ENCODE assay signal across 24 mouse cellular contexts in genomic region chr7:127765756-127766155, GRCm38 (mm10). TPM values are rescaled to one million over a fixed set of nuclear protein-coding genes. Genes with fewer than 3 reads are reported as not detected.
A peak's percentile ranks its signal among the peaks of the same experiment; 100 is the strongest.
DNase-seq lines count a peak whose midpoint lies in the region; ATAC-seq lines count a peak whose summit lies in the region.
"Had no signal": no experiment of that assay in that cellular context is flagged by ENCODE, and none has a peak within 500 bp of the region (broad histone marks: within the 10 kb centered on the region; RNA-seq: fewer than 3 reads in every experiment).

No protein-coding gene starts in this region.

- H3K9ac ChIP-seq in intestine, embryonic 16.5 days (ENCODE audit: low read depth, low read length) = no peak overlapping the region
- H3K9ac ChIP-seq: embryonic facial prominence, embryonic 13.5 days; forebrain, embryonic 12.5 days; hindbrain, embryonic 12.5 days had no signal

- H3K9me3 ChIP-seq in intestine, embryonic 16.5 days (ENCODE audit: control insufficient read depth, low read length) = no peaks in the 10 kb centered on the region
- H3K9me3 ChIP-seq: embryonic facial prominence, embryonic 13.5 days; forebrain, embryonic 12.5 days; heart, embryonic 10.5 days; hindbrain, embryonic 12.5 days had no signal

- H3K27ac ChIP-seq in intestine, embryonic 16.5 days (ENCODE audit: low read length) = no peak overlapping the region
- H3K27ac ChIP-seq: embryonic facial prominence, embryonic 13.5 days; forebrain, embryonic 12.5 days; heart, embryonic 10.5 days; hindbrain, embryonic 12.5 days had no signal

- peaks cover 8% of the 10 kb centered on the region; the same call in 1 of the 2 replicates for H3K36me3 ChIP-seq in intestine, embryonic 16.5 days (ENCODE audit: control insufficient read depth, insufficient read depth, low read length)

- no peak overlapping the region for H3K4me3 ChIP-seq in intestine, embryonic 16.5 days (ENCODE audit: low read length)
- H3K4me3 ChIP-seq: embryonic facial prominence, embryonic 13.5 days; forebrain, embryonic 12.5 days; heart, embryonic 10.5 days; hindbrain, embryonic 12.5 days had no signal

- no peaks in the 10 kb centered on the region for H3K27me3 ChIP-seq in intestine, embryonic 16.5 days (replicated peaks; ENCODE audit: control insufficient read depth, insufficient read depth, low read length)
- H3K27me3 ChIP-seq: embryonic facial prominence, embryonic 13.5 days; forebrain, embryonic 12.5 days; hindbrain, embryonic 12.5 days had no signal

- 79% methylated on average over 2 of the region's 2 CpGs for WGBS in intestine, embryonic 16.5 days

- H3K4me2 ChIP-seq in intestine, embryonic 16.5 days (ENCODE audit: low read depth, low read length) = no peak overlapping the region
- H3K4me2 ChIP-seq: embryonic facial prominence, embryonic 13.5 days; forebrain, embryonic 12.5 days; hindbrain, embryonic 12.5 days had no signal

- H3K4me1 ChIP-seq in intestine, embryonic 16.5 days (ENCODE audit: control insufficient read depth, insufficient read depth, low read length) = peaks cover 13% of the 10 kb centered on the region

- DNase-seq in adrenal gland, postnatal 14 days = peak; percentile 45
- DNase-seq in adrenal gland, postnatal 36 days = no peak
- DNase-seq in kidney, postnatal 10 days = peak; percentile 46
- no peak for DNase-seq in kidney, adult 9 months
- peak; percentile 38 for DNase-seq in adipocyte (ENCODE audit: low spot score)
- peak; percentile 58 for DNase-seq in kidney, postnatal 36 days
- DNase-seq in spleen, postnatal 14 days (ENCODE audit: low spot score in 2 of 2) = no peak
- DNase-seq: cerebellum, adult 18-20 months; cerebellum, adult 9-11 months; cerebellum, postnatal 36 days; gastrocnemius, postnatal 10 days; heart, adult 18-20 months; heart, postnatal 10 days; heart, postnatal 4 days had no signal

- ATAC-seq in intestine, embryonic 16.5 days = no peak
- ATAC-seq: forebrain, embryonic 16.5 days had no signal

RNA-seq across cellular contexts. Expression of gene Orai3, which starts 3.9 kb away (rescaled TPM):
- 28.1 and 28.3 TPM in 2 replicates for total RNA-seq in adrenal gland, postnatal 14 days (2021)
- 10 to 100 TPM; 27.7 to 36.3 TPM for total RNA-seq in adrenal gland, postnatal 36 days (2021)
- polyA plus RNA-seq in intestine, embryonic 16.5 days (2015; fragmentation: Nextera tagmentation; extraction: Ambion mirVana) = 24.6 and 24.9 TPM in 2 replicates

RNA-seq across cellular contexts. Expression of gene Setd1a, which starts 10.7 kb away (rescaled TPM):
- total RNA-seq in adrenal gland, postnatal 14 days (2021) = 37.7 and 46.2 TPM in 2 replicates
- total RNA-seq in adrenal gland, postnatal 36 days (2021) = 10 to 100 TPM; 36.0 TPM
- 6.2 and 11.4 TPM in 2 replicates for polyA plus RNA-seq in intestine, embryonic 16.5 days (2015; fragmentation: Nextera tagmentation; extraction: Ambion mirVana)

RNA-seq across cellular contexts. Expression of gene Gm49388, which starts 19.7 kb away (rescaled TPM):
- 0.38 and 0.44 TPM in 2 replicates for total RNA-seq in adrenal gland, postnatal 14 days (2021)
- total RNA-seq in adrenal gland, postnatal 36 days (2021) = 1 to 10 TPM; 4.1 to 6.6 TPM
- polyA plus RNA-seq in intestine, embryonic 16.5 days (2015; fragmentation: Nextera tagmentation; extraction: Ambion mirVana) = not detected in 2 replicates
- polyA plus RNA-seq: embryonic facial prominence, embryonic 13.5 days; forebrain, embryonic 12.5 days; forebrain, embryonic 16.5 days; frontal cortex, adult 2 months; heart, embryonic 10.5 days; heart, embryonic 14.5 days; hindbrain, embryonic 12.5 days had no signal

RNA-seq across cellular contexts. Expression of gene Fbxl19, which starts 21.4 kb away (rescaled TPM):
- 12.8 and 14.5 TPM in 2 replicates for total RNA-seq in adrenal gland, postnatal 14 days (2021)
- 10 to 100 TPM; 13.1 to 13.7 TPM for total RNA-seq in adrenal gland, postnatal 36 days (2021)
- polyA plus RNA-seq in intestine, embryonic 16.5 days (2015; fragmentation: Nextera tagmentation; extraction: Ambion mirVana) = 1.9 and 2.4 TPM in 2 replicates

RNA-seq across cellular contexts. Expression of gene Ctf2, which starts 33.8 kb away (rescaled TPM):
- not detected in 2 replicates for total RNA-seq in adrenal gland, postnatal 14 days (2021)
- total RNA-seq in adrenal gland, postnatal 36 days (2021) = not detected
- 0.07 and 0.12 TPM in 2 replicates for polyA plus RNA-seq in intestine, embryonic 16.5 days (2015; fragmentation: Nextera tagmentation; extraction: Ambion mirVana)
- total RNA-seq: adrenal gland, adult 18-20 months; gastrocnemius, postnatal 10 days; gastrocnemius, postnatal 4 days; heart, adult 18-20 months; heart, postnatal 10 days; heart, postnatal 4 days had no signal
- polyA plus RNA-seq: frontal cortex, adult 2 months; heart, embryonic 14.5 days; hindbrain, embryonic 12.5 days had no signal

Comparison
In these comparisons a context has a peak if more than half of its experiments do, and no peak if none do; other contexts are left out.
1. DNase-seq: peak in adrenal gland, postnatal 14 days (single experiment), kidney, postnatal 10 days (single experiment), adipocyte (single experiment) and kidney, postnatal 36 days (2 of 2); none in adrenal gland, postnatal 36 days (0 of 2), kidney, adult 9 months (single experiment) and spleen, postnatal 14 days (0 of 2).